Mouse (Mus musculus): Measurements from ENCODE around the gene Gm10563. TPM values are rescaled to one million over a fixed set of nuclear protein-coding genes. Genes with fewer than 3 reads are reported as not detected.
A peak's percentile ranks its signal among the peaks of the same experiment; 100 is the strongest.
"Not testable (repeated sequence)": the region's sequence is repeated elsewhere in the genome, so short reads cannot be mapped to it uniquely, and the experiment has no call there.

Gm10563 gene
- polyA plus RNA-seq (2021): not detected

GRCm38 (mm10) chr4:155645308-155645707 lies at the start of gene Gm10563:
Gene Gm10563, minus strand, starts transcription at chr4:155645408.
- ATAC-seq; CTCF ChIA-PET; H3K27me3 ChIP-seq; DNase-seq (ENCODE audit: low read depth, low spot score); POLR2A ChIA-PET; in situ Hi-C loops (cut with MboI; ENCODE audit: low pct_unique_long_range_greater_than_20kb): not testable (repeated sequence)

- POLR2A ChIA-PET: interaction anchor here (1.0 kb wide), 1 partner anchor 10 kb away, joined by 3 read pairs; no protein-coding TSS in a partner anchor
- DNase-seq (ENCODE audit: low read depth, low spot score): no peak
- in situ Hi-C loops (cut with MboI; ENCODE audit: low pct_unique_long_range_greater_than_20kb): loop anchor here (5.0 kb wide), 1 partner anchor 212 kb away; no protein-coding TSS in a partner anchor
- peak; percentile 51 for ATAC-seq
- TF ChIP-seq CTCF (IDR thresholded peaks at IDR 0.05): peak; percentile 69
- CTCF ChIA-PET: no interaction called here
- no peaks in the 10 kb centered on the region for H3K27me3 ChIP-seq
Measured at GRCm38 (mm10) chr4:155694482-155695401, 49.5 kb upstream of the Gm10563 start.

- CTCF ChIA-PET: no interaction called here
- no peak for DNase-seq (ENCODE audit: low read depth, low spot score)
- in situ Hi-C loops (cut with MboI; ENCODE audit: low pct_unique_long_range_greater_than_20kb): no loop called here
- POLR2A ChIA-PET: no interaction called here
- H3K27me3 ChIP-seq: no peaks in the 10 kb centered on the region
- peak; percentile 47 for ATAC-seq
- TF ChIP-seq CTCF (IDR thresholded peaks at IDR 0.05): no peak
Measured at GRCm38 (mm10) chr4:155694111-155694481, 48.9 kb upstream of the Gm10563 start, which contains the start of gene Fndc10. Gene Fndc10, plus strand, starts transcription at chr4:155694342.

- in situ Hi-C loops (cut with MboI; ENCODE audit: low pct_unique_long_range_greater_than_20kb): no loop called here
- ChIA-PET POLR2A (no interaction called here), CTCF (interaction anchor here (1.6 kb wide), 1 partner anchor 9 kb away, joined by 3 read pairs; no protein-coding TSS in a partner anchor)
- ATAC-seq (no peak), DNase-seq (ENCODE audit: low read depth, low spot score) (no peak)
- no peaks in the 10 kb centered on the region for H3K27me3 ChIP-seq
- no peak for TF ChIP-seq CTCF (IDR thresholded peaks at IDR 0.05)
Measured at GRCm38 (mm10) chr4:155692421-155692820, 47.2 kb upstream of the Gm10563 start.

DNA sequence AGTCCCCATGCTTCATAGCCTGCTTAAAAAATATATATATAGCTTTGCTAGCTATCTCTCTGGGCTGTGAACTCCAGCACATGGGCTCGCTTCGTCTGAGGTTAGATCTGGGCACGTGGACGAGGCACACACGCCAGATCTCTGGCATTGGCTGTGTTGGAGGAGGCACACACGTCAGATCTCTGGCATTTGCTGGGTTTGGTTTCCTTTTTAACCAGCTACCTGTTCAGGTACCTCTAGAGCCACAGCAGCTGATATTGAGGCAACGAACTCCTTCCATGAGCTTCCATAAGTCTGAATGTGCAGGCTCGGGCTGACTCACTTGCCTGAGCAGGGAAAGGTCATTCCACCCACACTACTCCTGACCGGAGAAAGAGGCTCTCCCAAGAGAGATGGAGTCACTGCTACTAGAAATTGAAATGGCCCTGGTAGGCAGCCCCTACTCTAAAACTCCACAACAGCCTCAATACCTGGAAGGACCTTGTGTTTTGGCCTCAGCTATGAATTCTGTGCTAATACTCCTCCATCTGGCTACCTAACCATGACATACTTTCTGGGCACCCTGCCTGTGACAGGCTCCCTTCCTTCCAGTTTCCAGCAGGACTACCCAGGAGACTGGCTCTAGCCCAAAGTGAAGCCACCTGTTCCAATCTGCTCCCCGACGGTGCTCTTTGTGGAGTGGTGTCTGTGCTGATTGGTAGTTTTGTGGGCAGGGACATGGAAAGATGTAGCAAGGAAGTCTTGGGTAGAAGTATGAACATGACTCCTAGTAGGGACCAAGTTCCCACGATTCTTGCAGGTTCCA lies 45.6 kb upstream of the Gm10563 start:
- no peaks in the 10 kb centered on the region for H3K27me3 ChIP-seq
- ATAC-seq: no peak
- ChIA-PET POLR2A (no interaction called here), CTCF (interaction anchor here (1.0 to 1.1 kb wide), 2 partner anchors 14 to 15 kb away, joined by 3 to 4 read pairs; partner anchors contain the start of gene Ssu72)
- in situ Hi-C loops (cut with MboI; ENCODE audit: low pct_unique_long_range_greater_than_20kb): no loop called here
- TF ChIP-seq CTCF (IDR thresholded peaks at IDR 0.05): no peak
- DNase-seq (ENCODE audit: low read depth, low spot score): no peak

DNA sequence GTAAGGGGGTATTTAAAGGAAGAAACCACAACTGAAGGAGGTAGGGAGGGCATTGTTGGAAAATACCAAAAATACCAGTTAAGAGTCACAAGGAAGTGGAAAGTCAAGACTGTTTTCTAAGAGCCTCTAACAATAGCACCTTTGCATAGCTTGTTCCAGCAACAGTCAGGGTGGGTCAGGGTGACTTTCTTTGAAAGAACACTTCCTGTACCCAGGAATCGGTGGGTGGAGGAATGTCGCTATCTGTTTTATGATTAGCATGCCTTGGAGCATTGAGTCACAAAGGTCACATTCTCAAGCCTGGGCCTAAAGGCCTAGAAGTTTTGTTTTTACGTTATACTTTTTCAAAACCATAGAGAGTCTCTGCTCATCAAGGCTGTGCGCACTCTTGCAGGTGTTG lies 42.6 kb upstream of the Gm10563 start:
- CTCF ChIA-PET, ATAC-seq: not testable (repeated sequence)

GRCm38 (mm10) chr4:155683670-155684277 lies 38.6 kb upstream of the Gm10563 start:
- POLR2A ChIA-PET; DNase-seq (ENCODE audit: low read depth, low spot score); ATAC-seq; in situ Hi-C loops (cut with MboI; ENCODE audit: low pct_unique_long_range_greater_than_20kb); H3K27me3 ChIP-seq: not testable (repeated sequence)
- CTCF ChIA-PET: interaction anchor here (1.0 kb wide), 2 partner anchors 8 to 15 kb away, joined by 3 read pairs; partner anchors contain the start of gene Mib2

More for the DNA sequence above, 42.6 kb upstream of the Gm10563 start:
- POLR2A ChIA-PET; in situ Hi-C loops (cut with MboI; ENCODE audit: low pct_unique_long_range_greater_than_20kb); DNase-seq (ENCODE audit: low read depth, low spot score); H3K27me3 ChIP-seq: not testable (repeated sequence)

- in situ Hi-C loops (cut with MboI; ENCODE audit: low pct_unique_long_range_greater_than_20kb): no loop called here
- ChIA-PET POLR2A (no interaction called here), CTCF (interaction anchor here (1.0 to 1.1 kb wide), 2 partner anchors 8 to 15 kb away, joined by 3 to 4 read pairs; no protein-coding TSS in a partner anchor)
- no peak for DNase-seq (ENCODE audit: low read depth, low spot score)
- no peaks in the 10 kb centered on the region for H3K27me3 ChIP-seq
- no peak for ATAC-seq
- TF ChIP-seq CTCF (IDR thresholded peaks at IDR 0.05): no peak
Measured at GRCm38 (mm10) chr4:155675991-155676390, 30.8 kb upstream of the Gm10563 start.

DNA sequence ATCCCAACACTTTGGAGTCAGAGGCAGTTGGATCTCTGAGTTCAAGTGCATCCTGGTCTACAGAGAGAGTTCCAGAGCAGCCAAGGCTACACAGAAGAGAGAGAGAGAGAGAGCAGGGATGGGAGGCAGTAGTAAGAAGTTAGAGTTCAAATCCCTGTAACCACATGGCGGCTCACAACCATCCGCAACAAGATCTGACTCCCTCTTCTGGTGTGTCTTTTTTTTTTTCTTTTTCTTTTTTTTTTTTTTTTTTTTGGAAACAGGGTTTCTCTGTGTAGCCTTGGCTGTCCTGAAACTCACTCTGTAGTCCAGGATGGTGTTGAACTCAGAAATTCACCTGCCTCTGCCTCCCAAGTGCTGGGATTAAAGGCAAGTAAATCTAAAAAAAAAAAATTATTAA lies 26.9 kb upstream of the Gm10563 start:
- DNase-seq (ENCODE audit: low read depth, low spot score): no peak
- CTCF ChIA-PET: no interaction called here
- no peak for ATAC-seq
- TF ChIP-seq CTCF (IDR thresholded peaks at IDR 0.05): no peak
- H3K27me3 ChIP-seq: no peaks in the 10 kb centered on the region
- in situ Hi-C loops (cut with MboI; ENCODE audit: low pct_unique_long_range_greater_than_20kb): no loop called here
- POLR2A ChIA-PET: no interaction called here

- POLR2A ChIA-PET; H3K27me3 ChIP-seq; ATAC-seq; DNase-seq (ENCODE audit: low read depth, low spot score); in situ Hi-C loops (cut with MboI; ENCODE audit: low pct_unique_long_range_greater_than_20kb): not testable (repeated sequence)
- CTCF ChIA-PET: interaction anchor here (1.0 kb wide), 1 partner anchor 22 kb away, joined by 3 read pairs; no protein-coding TSS in a partner anchor
Measured at GRCm38 (mm10) chr4:155670236-155670635, 25.0 kb upstream of the Gm10563 start.

Data from Patski (cell line).